Mouse (Mus musculus) megakaryocyte, embryonic 14.5 days (primary cell): ENCODE data around the gene Cdt1.

ENCODE experiments used
- FLI1 ChIP-seq: IDR thresholded peaks from 2 replicates; pipeline ENCODE4 v1.6.1; 2012; ENCODE audit warnings: low read length, inconsistent platforms, mixed read lengths
- GATA1 ChIP-seq: IDR thresholded peaks from 3 replicates; pipeline ENCODE4 v1.6.1; 2012; ENCODE audit warnings: mixed read lengths, low read length, inconsistent platforms, borderline replicate concordance

DNA sequence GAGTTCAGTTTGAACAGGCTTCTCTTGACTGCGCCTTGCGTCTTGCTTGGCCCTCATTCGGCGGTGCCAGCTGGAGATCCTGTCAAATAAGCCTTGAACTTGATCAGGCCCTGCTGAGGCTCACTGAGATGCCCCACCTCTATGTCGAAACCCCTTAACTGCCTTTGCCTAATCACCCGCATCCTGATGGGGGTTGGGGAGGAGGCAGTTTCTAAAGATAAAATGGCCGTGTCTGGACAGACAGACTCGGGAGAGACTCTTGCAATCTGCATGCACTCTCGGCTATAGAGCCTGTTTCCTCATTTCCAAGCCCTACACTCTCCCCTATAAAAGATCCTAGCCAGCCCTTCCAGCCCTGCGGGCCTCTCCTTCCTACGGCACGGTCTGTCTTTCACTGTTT is 25.4 kb downstream of the Cdt1 start:
- no peak for TF ChIP-seq FLI1
- TF ChIP-seq GATA1 = no peak
